In the genomic region with DNA sequence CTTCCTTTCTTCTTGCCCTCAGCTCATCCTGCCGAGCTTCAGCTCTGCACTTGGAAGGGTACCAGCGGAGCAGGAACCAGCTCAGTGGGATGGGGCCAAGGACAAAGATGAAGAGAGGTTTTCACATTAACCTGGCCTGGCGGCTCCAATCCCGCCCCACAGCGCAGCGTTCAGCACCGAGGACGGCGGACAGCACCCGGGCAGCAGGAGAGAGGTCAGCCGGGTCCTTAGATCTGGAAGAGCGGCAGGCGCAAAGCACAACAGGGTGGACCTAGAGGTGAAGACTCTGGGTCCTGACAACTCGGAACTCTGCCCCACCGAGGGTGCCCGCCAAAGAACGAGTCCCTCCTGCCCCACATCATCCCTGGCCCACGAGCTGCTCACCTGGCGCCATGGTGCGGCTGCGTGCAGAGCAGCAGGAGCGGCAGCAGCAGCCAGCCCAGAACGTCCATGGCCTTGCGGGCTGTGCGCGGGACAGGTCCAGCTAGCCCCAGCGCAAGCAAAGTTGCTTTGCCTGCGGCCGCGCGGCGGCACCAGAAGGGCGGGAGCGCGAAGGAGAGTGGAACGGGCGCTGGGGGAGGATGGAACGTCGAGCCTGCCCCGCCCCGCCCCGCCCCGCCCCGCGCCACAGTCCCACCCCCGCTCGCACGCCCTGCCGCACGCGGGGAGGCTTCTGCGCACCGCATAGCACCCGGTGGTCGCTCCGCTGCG, we compare ENCODE assay signal across 8 mouse cellular contexts. TPM values are rescaled to one million over a fixed set of nuclear protein-coding genes. Genes with fewer than 3 reads are reported as not detected.
DNase-seq lines count a peak whose midpoint lies in the region; ATAC-seq and TF ChIP-seq lines count a peak whose summit lies in the region.
"Had no signal": no experiment of that assay in that cellular context is flagged by ENCODE, and none has a peak within 500 bp of the region (broad histone marks: within the 10 kb centered on the region; RNA-seq: fewer than 3 reads in every experiment).

Gene Gabrd (minus strand): TSS at position 602 of the 711 bp plus-strand sequence.

- peaks cover 5% of the 10 kb centered on the region; the same call in 1 of the 2 replicates for H3K4me1 ChIP-seq in hindbrain, postnatal 0 days (ENCODE audit: insufficient read depth, low read length)
- H3K4me1 ChIP-seq in limb, embryonic 10.5 days = peaks cover 9% of the 10 kb centered on the region
- H3K4me1 ChIP-seq in midbrain, embryonic 12.5 days = peaks cover 8% of the 10 kb centered on the region
- H3K4me1 ChIP-seq in stomach, postnatal 0 days (replicated peaks; ENCODE audit: control insufficient read depth, insufficient read depth) = 0 out of 2 replicates have a peak, but pooled peaks cover 4% of the 10 kb centered on the region

- no peak within 1 kb of the TSS; the same call in 1 of the 2 replicates for H3K9ac ChIP-seq in hindbrain, postnatal 0 days (replicated peaks; ENCODE audit: low read length)
- H3K9ac ChIP-seq in midbrain, embryonic 12.5 days (replicated peaks) = 0 out of 2 replicates have a peak within 1 kb of the TSS, but pooled peaks have one; percentile 28
- H3K9ac ChIP-seq in stomach, postnatal 0 days (ENCODE audit: low read length) = no peak within 1 kb of the TSS

- H3K27ac ChIP-seq in hindbrain, postnatal 0 days = no peak within 1 kb of the TSS
- H3K27ac ChIP-seq in limb, embryonic 10.5 days = no peak within 1 kb of the TSS
- H3K27ac ChIP-seq in midbrain, embryonic 12.5 days (replicated peaks) = no peak within 1 kb of the TSS
- no peak within 1 kb of the TSS for H3K27ac ChIP-seq in stomach, postnatal 0 days (replicated peaks)
- H3K27ac ChIP-seq: macrophage had no signal

- 2% methylated on average over 47 of the region's 57 CpGs for WGBS in hindbrain, postnatal 0 days
- under 1% methylated on average over 44 of the region's 57 CpGs for WGBS in limb, embryonic 10.5 days
- WGBS in midbrain, embryonic 12.5 days = 1% methylated on average over 46 of the region's 57 CpGs
- under 1% methylated on average over 57 of the region's 57 CpGs for WGBS in stomach, postnatal 0 days

- peak; percentile 58 for DNase-seq in R1 (ENCODE audit: low read depth, low spot score)
- DNase-seq in cerebellum, adult 18-20 months = peak; percentile 87 to 89
- peak; percentile 23 for DNase-seq in hindbrain, postnatal 0 days (ENCODE audit: low spot score)
- DNase-seq in limb, embryonic 10.5 days (ENCODE audit: low spot score) = peak; percentile 87
- peak; percentile 83 for DNase-seq in stomach, postnatal 0 days (ENCODE audit: low spot score)

- peak within 1 kb of the TSS; percentile 45 for H3K4me3 ChIP-seq in hindbrain, postnatal 0 days (ENCODE audit: low read length)
- H3K4me3 ChIP-seq in limb, embryonic 10.5 days = peak within 1 kb of the TSS; percentile 42
- peak within 1 kb of the TSS; percentile 39 for H3K4me3 ChIP-seq in midbrain, embryonic 12.5 days
- H3K4me3 ChIP-seq in stomach, postnatal 0 days (ENCODE audit: low read depth, low read length) = peak within 1 kb of the TSS; percentile 18; the same call in 1 of the 2 replicates

- H3K9me3 ChIP-seq in hindbrain, postnatal 0 days (ENCODE audit: low read length) = no peaks in the 10 kb centered on the region
- H3K9me3 ChIP-seq in limb, embryonic 10.5 days (replicated peaks) = no peaks in the 10 kb centered on the region
- H3K9me3 ChIP-seq in midbrain, embryonic 12.5 days = no peaks in the 10 kb centered on the region
- H3K9me3 ChIP-seq in stomach, postnatal 0 days (ENCODE audit: control insufficient read depth, low read length) = no peaks in the 10 kb centered on the region

- no peak for TF ChIP-seq EP300 in stomach, postnatal 0 days (optimal IDR thresholded peaks at IDR 0.05)

- peak within 1 kb of the TSS; percentile 73 for H3K4me2 ChIP-seq in hindbrain, postnatal 0 days (ENCODE audit: low read depth, low read length)
- peak within 1 kb of the TSS; percentile 64 for H3K4me2 ChIP-seq in midbrain, embryonic 12.5 days (replicated peaks)
- H3K4me2 ChIP-seq in stomach, postnatal 0 days (replicated peaks; ENCODE audit: low read depth) = peak within 1 kb of the TSS; percentile 54

- peak; percentile 17; the same call in 1 of the 2 replicates for TF ChIP-seq CTCF in hindbrain, postnatal 0 days (IDR thresholded peaks at IDR 0.05; ENCODE audit: low read depth)
- 0 out of 2 replicates have a peak, but pooled peaks have one; percentile 8 for TF ChIP-seq CTCF in stomach, postnatal 0 days (IDR thresholded peaks at IDR 0.05; ENCODE audit: low read depth)

- peaks cover 28% of the 10 kb centered on the region; the same call in 1 of the 2 replicates for H3K27me3 ChIP-seq in hindbrain, postnatal 0 days (ENCODE audit: insufficient read depth, low read length)
- H3K27me3 ChIP-seq in limb, embryonic 10.5 days (ENCODE audit: low read depth, poor library complexity, severe bottlenecking) = peaks cover 55% of the 10 kb centered on the region
- H3K27me3 ChIP-seq in midbrain, embryonic 12.5 days = peaks cover 65% of the 10 kb centered on the region
- peaks cover 2% of the 10 kb centered on the region; the same call in 1 of the 2 replicates for H3K27me3 ChIP-seq in stomach, postnatal 0 days (ENCODE audit: control insufficient read depth, insufficient read depth, low read length)

- no peaks in the 10 kb centered on the region for H3K36me3 ChIP-seq in hindbrain, postnatal 0 days (ENCODE audit: insufficient read depth, low read length)
- no peaks in the 10 kb centered on the region for H3K36me3 ChIP-seq in limb, embryonic 10.5 days
- H3K36me3 ChIP-seq in midbrain, embryonic 12.5 days = no peaks in the 10 kb centered on the region
- H3K36me3 ChIP-seq in stomach, postnatal 0 days (ENCODE audit: control insufficient read depth, insufficient read depth, low read length) = no peaks in the 10 kb centered on the region

- peak; percentile 32 for ATAC-seq in frontal cortex, adult (ENCODE audit: low TSS enrichment)
- peak; percentile 49; the same call in 1 of the 2 replicates for ATAC-seq in hindbrain, postnatal 0 days
- no peak for ATAC-seq in midbrain, embryonic 12.5 days (ENCODE audit: low FRiP score, low read depth)
- ATAC-seq in stomach, postnatal 0 days (ENCODE audit: low FRiP score, low TSS enrichment) = peak; percentile 70

RNA-seq across cellular contexts. Expression of gene Gabrd, which starts in this region (rescaled TPM):
- total RNA-seq in hindbrain, postnatal 0 days (2014; rRNA removed) = 0.42 and 0.72 TPM in 2 replicates
- 0.29 and 0.50 TPM in 2 replicates for polyA plus RNA-seq in hindbrain, postnatal 0 days (2015; fragmentation: Nextera tagmentation; extraction: Ambion mirVana)
- polyA plus RNA-seq in limb, embryonic 10.5 days (2016; fragmentation: Nextera tagmentation; extraction: Ambion mirVana) = not detected in 2 replicates
- 0.27 TPM in 1 of 2 replicates, not detected in the other for polyA plus RNA-seq in midbrain, embryonic 12.5 days (2016; fragmentation: Nextera tagmentation; extraction: Ambion mirVana)
- 0.05 TPM in 1 of 2 replicates, not detected in the other for polyA plus RNA-seq in stomach, postnatal 0 days (2015; fragmentation: Nextera tagmentation; extraction: Ambion mirVana)

Comparison
In these comparisons a context has a peak if more than half of its experiments do, and no peak if none do; other contexts are left out.
1. Peak in DNase-seq, ATAC-seq, H3K4me3 ChIP-seq and H3K4me2 ChIP-seq in hindbrain, postnatal 0 days; RNA of the gene not detected or under 1 TPM.
2. Peak in DNase-seq and H3K4me3 ChIP-seq in limb, embryonic 10.5 days; RNA of the gene not detected or under 1 TPM.
3. Peak in DNase-seq, ATAC-seq, H3K4me3 ChIP-seq and H3K4me2 ChIP-seq in stomach, postnatal 0 days; RNA of the gene not detected or under 1 TPM.
4. DNase-seq: peak in every context shown above with its lines; median percentile 88 in cerebellum, adult 18-20 months; 87 in limb, embryonic 10.5 days; 83 in stomach, postnatal 0 days; 58 in R1; 23 in hindbrain, postnatal 0 days.